Mouse (Mus musculus) CD4-positive naive resting alpha-beta T cell, adult 76 days (primary cell): ENCODE measurements around the gene Gast. TPM values are rescaled to one million over a fixed set of nuclear protein-coding genes. Genes with fewer than 3 reads are reported as not detected.

Source experiments
- total RNA-seq: library from RNA; stranded (reverse); gene quantifications from one replicate; pipeline ENCODE4 v1.2.4, GENCODE M21; 2023

Gene Gast
- not detected for total RNA-seq

DNA sequence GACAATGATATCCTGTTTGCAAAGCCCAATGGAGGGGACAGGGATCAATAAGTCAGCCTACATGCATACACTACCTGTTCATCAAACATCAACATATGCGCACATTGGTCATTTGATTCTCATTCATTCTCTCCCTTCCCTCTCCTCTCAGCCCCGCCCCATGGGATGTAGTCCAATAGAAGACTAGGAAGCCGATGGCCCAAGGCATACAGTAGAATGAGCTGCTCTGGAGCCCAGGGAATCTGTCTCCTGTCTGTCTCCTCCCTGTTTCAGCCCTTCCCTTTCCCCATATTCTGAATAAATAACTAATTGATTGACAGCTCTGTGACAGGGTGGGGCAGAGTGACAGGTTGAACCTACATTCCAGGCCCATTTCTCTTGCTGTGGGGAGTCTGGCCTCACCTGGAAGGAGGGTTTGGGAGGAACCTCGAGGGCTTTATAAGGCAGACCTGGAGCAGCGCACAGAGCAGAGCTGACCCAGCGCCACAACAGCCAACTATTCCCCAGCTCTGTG is at the start of gene Gast:
Gast (plus strand) TSS at position 464 of the 514 bp plus-strand sequence.

DNA sequence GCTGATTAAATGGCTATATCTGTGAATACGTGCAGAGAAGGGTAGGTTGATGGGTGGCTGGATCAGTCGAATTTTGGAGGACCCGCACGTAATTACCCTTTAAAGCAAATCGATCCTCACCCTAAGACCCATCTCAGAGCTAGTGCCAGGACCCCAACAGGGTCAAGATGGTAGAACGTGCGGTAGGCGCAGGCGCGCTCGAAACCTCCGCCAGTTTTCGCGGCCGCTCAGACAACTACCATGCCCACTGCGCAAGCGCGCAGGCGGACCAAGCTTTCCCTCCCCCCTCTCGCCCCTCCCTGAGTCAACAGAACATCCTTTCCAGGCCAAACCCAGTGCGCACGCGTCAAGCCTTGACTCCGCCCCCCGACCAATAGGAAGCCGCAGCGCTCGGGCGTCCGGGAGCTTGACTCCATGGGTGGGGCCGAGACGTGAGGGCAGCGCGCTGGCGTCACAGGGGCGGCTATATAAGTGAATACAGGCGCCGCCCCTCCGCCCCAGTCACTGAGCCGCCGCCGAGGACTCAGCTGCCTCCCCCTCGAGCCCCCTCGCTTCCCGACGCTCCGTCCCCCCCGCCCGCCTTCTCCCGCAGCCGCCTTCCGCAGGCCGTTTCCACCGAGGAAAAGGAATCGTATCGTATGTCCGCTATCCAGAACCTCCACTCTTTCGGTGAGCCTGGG is 14.6 kb upstream of the Gast start, which contains the start of gene Eif1:
Eif1 (plus strand) TSS at position 394 of the 680 bp plus-strand sequence.

DNA sequence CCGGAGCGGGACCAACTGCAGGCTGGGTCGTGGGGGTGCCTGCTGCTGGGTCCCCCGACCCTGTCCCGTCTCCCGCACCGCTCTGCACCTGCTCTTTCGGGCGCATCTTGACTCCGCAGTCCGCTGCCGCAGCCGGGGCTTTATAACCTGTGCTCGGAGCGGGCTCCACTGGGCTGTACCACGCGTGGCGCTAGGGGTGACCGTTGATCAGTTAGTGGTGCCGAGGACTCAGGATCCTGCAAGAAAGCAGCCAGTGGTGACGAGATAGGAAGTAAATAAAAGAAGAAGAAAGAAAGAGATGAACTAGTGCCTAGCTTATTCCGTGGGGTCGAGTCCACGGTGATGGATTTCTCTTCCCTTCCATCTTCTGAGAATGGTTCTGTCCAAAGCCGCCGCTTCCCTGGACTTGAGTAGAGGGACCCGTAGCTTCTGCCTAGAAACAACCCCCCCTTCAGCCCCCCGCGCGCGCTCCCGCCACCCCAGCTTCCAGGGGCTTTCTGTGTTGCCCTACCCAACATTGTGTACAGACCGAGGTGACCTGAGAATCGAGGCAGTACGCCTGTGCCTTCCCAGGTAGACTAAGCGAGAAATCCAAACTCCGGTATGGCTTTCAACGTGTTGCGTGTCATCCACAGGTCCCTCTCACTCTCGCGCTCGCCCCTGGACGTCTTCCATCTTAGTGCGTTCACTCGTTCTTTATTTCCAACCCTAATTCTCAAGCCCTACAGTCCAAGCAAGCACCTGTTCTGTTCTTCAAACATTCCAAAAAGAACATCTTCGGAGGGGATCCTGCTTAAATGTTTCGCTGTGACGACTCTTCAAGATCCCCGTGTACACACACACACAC is 22.0 kb downstream of the Gast start, which contains the start of gene Hap1:
Hap1 (minus strand) TSS at position 157 of the 847 bp plus-strand sequence.

Other genes with a start within 250 kb of the Gast start
- gene Krt32, start 246.2 kb upstream of the Gast start, total RNA-seq, result not detected
- not detected for gene Krt35, start 238.2 kb upstream of the Gast start, total RNA-seq
- gene Krt36, start 228.8 kb upstream of the Gast start, total RNA-seq, result not detected
- gene Krt13, start 212.8 kb upstream of the Gast start, total RNA-seq, result not detected
- not detected for gene Krt15, start 198.5 kb upstream of the Gast start, total RNA-seq
- gene Krt19, start 185.7 kb upstream of the Gast start, total RNA-seq, result not detected
- not detected for gene Krt9, start 141.2 kb upstream of the Gast start, total RNA-seq
- not detected for gene Krt14, start 126.9 kb upstream of the Gast start, total RNA-seq
- not detected for gene Krt16, start 85.5 kb upstream of the Gast start, total RNA-seq
- not detected for gene Krt17, start 73.4 kb upstream of the Gast start, total RNA-seq
- gene Krt42, start 64.5 kb upstream of the Gast start, total RNA-seq, result not detected
- 2,467 TPM for gene Eif1, start 14.5 kb upstream of the Gast start, total RNA-seq
- 1.2 TPM for gene Hap1, start 21.7 kb downstream of the Gast start, total RNA-seq
- gene Jup, start 63.4 kb downstream of the Gast start, total RNA-seq, result 8.3 TPM
- gene P3h4, start 80.4 kb downstream of the Gast start, total RNA-seq, result not detected
- gene Fkbp10, start 81.3 kb downstream of the Gast start, total RNA-seq, result not detected
- 108 TPM for gene Nt5c3b, start 107.4 kb downstream of the Gast start, total RNA-seq
- gene Klhl10, start 107.5 kb downstream of the Gast start, total RNA-seq, result 1.4 TPM
- gene Klhl11, start 138.3 kb downstream of the Gast start, total RNA-seq, result 29.0 TPM
- 145 TPM for gene Acly, start 193.6 kb downstream of the Gast start, total RNA-seq
- not detected for gene Ttc25, start 211.2 kb downstream of the Gast start, total RNA-seq
- 98.3 TPM for gene Cnp, start 240.5 kb downstream of the Gast start, total RNA-seq